Mouse (Mus musculus): ENCODE data around the gene Oas1e.
"Not testable (repeated sequence)": the region's sequence is repeated elsewhere in the genome, so short reads cannot be mapped to it uniquely, and the experiment has no call there.

The Oas1e gene

GRCm38 (mm10) chr5:120795480-120796034 lies at the start of gene Oas1e:
Gene Oas1e (minus strand): TSS chr5:120795530.
- DNase-seq (ENCODE audit: low read depth): not testable (repeated sequence)

GRCm38 (mm10) chr5:120844713-120845112 lies 49.4 kb upstream of the Oas1e start:
- peak; percentile 62 for DNase-seq (ENCODE audit: low read depth)

GRCm38 (mm10) chr5:120836731-120837585 lies 41.6 kb upstream of the Oas1e start:
- peak; percentile 73 for DNase-seq (ENCODE audit: low read depth)

- DNase-seq (ENCODE audit: low read depth): no peak
Observed at GRCm38 (mm10) chr5:120833335-120834280, 38.3 kb upstream of the Oas1e start.

- peak; percentile 87 for DNase-seq (ENCODE audit: low read depth)
Observed at GRCm38 (mm10) chr5:120831031-120831430, 35.7 kb upstream of the Oas1e start.

GRCm38 (mm10) chr5:120818999-120819398 lies 23.7 kb upstream of the Oas1e start:
- DNase-seq (ENCODE audit: low read depth): no peak

- DNase-seq (ENCODE audit: low read depth): peak; percentile 71
Observed at GRCm38 (mm10) chr5:120815949-120816348, 20.6 kb upstream of the Oas1e start.

- DNase-seq (ENCODE audit: low read depth): no peak
Observed at GRCm38 (mm10) chr5:120813023-120813422, 17.7 kb upstream of the Oas1e start.

- DNase-seq (ENCODE audit: low read depth): peak; percentile 91
Observed at GRCm38 (mm10) chr5:120811951-120812819, 16.9 kb upstream of the Oas1e start, which contains the start of gene Oas1c. Gene Oas1c (minus strand): TSS chr5:120812514.

GRCm38 (mm10) chr5:120809171-120809570 lies 13.8 kb upstream of the Oas1e start:
- DNase-seq (ENCODE audit: low read depth): no peak

- peak; percentile 85 for DNase-seq (ENCODE audit: low read depth)
Observed at GRCm38 (mm10) chr5:120806458-120806857, 11.1 kb upstream of the Oas1e start.

- DNase-seq (ENCODE audit: low read depth): no peak
Observed at GRCm38 (mm10) chr5:120803596-120803995, 8.3 kb upstream of the Oas1e start.

GRCm38 (mm10) chr5:120798943-120799342 lies 3.6 kb upstream of the Oas1e start:
- not testable (repeated sequence) for DNase-seq (ENCODE audit: low read depth)

- not testable (repeated sequence) for DNase-seq (ENCODE audit: low read depth)
Observed at GRCm38 (mm10) chr5:120798147-120798546, 2.8 kb upstream of the Oas1e start.

GRCm38 (mm10) chr5:120793043-120793442 lies 2.3 kb downstream of the Oas1e start:
- peak; percentile 67 for DNase-seq (ENCODE audit: low read depth)

- DNase-seq (ENCODE audit: low read depth): no peak
Observed at GRCm38 (mm10) chr5:120787042-120787441, 8.3 kb downstream of the Oas1e start.

- no peak for DNase-seq (ENCODE audit: low read depth)
Observed at GRCm38 (mm10) chr5:120782446-120782845, 12.9 kb downstream of the Oas1e start.

- DNase-seq (ENCODE audit: low read depth): peak; percentile 43
Observed at GRCm38 (mm10) chr5:120781646-120782045, 13.7 kb downstream of the Oas1e start.

- no peak for DNase-seq (ENCODE audit: low read depth)
Observed at GRCm38 (mm10) chr5:120779922-120780321, 15.4 kb downstream of the Oas1e start.

GRCm38 (mm10) chr5:120778941-120779340 lies 16.4 kb downstream of the Oas1e start:
- no peak for DNase-seq (ENCODE audit: low read depth)

- DNase-seq (ENCODE audit: low read depth): peak; percentile 77
Observed at GRCm38 (mm10) chr5:120777478-120777877, 17.9 kb downstream of the Oas1e start, which contains the start of gene Oas3. Gene Oas3 (minus strand): TSS chr5:120777661.

Measured in 416B (cell line).